23 mouse cellular contexts compared by ENCODE assay signal in the genomic region with DNA sequence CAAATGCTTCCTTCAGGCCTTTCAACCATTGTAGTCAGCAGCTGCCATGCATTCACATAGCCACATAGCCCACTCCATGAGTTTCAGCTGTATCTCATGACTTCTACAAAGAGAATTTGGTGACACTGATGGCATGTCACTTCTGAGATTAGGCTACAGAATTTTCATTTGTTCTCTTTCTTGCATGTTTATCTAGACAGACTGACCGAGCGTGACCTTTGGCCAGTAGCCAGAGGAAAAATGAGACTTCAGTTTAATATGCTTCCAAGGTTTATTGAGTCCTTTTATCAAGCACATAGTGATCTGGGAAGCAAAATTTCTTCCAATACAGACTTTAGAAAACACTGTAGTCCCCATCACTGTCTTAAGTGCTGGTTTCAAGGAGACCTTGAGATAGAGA. TPM values are rescaled to one million over a fixed set of nuclear protein-coding genes. Genes with fewer than 3 reads are reported as not detected.
DNase-seq lines count a peak whose midpoint lies in the region; ATAC-seq and TF ChIP-seq lines count a peak whose summit lies in the region.
"Had no signal": no experiment of that assay in that cellular context is flagged by ENCODE, and none has a peak within 500 bp of the region (broad histone marks: within the 10 kb centered on the region; RNA-seq: fewer than 3 reads in every experiment).

No protein-coding gene starts in this region.

- H3K79me2 ChIP-seq in liver, adult 2 months (ENCODE audit: control insufficient read depth, insufficient read depth, low read length) = no peaks in the 10 kb centered on the region

- DNase-seq in adrenal gland, adult (ENCODE audit: inconsistent age in 2 of 2, low spot score in 1 of 2) = peak; percentile 3 to 60
- DNase-seq in adrenal gland, postnatal 25 days = no peak
- peak; percentile 6 for DNase-seq in liver, adult 2 months (ENCODE audit: extremely low read depth, low read depth, low spot score)
- no peak for DNase-seq in liver, embryonic 11.5 days (ENCODE audit: low spot score)
- peak; percentile 6 for DNase-seq in lung, postnatal 36 days
- no peak for DNase-seq in lung, adult 18-20 months
- DNase-seq in embryonic facial prominence, embryonic 10.5 days (ENCODE audit: low spot score) = no peak
- DNase-seq: B cell, adult 2 months; cerebellum, adult 11-12 months; cerebellum, adult 9-10 months; cerebellum, postnatal 25 days; gastrocnemius, postnatal 10 days; heart, adult 18-20 months; heart, postnatal 10 days; heart, postnatal 4 days had no signal

- no peaks in the 10 kb centered on the region for H3K4me1 ChIP-seq in liver, adult 2 months (ENCODE audit: control insufficient read depth, insufficient read depth, low read length)
- no peaks in the 10 kb centered on the region for H3K4me1 ChIP-seq in liver, embryonic 11.5 days (replicated peaks; ENCODE audit: control insufficient read depth, insufficient read depth, low read length)
- no peaks in the 10 kb centered on the region for H3K4me1 ChIP-seq in embryonic facial prominence, embryonic 10.5 days
- H3K4me1 ChIP-seq: embryonic facial prominence, embryonic 13.5 days; forebrain, embryonic 12.5 days; heart, embryonic 10.5 days; hindbrain, embryonic 12.5 days had no signal

- TF ChIP-seq CTCF in liver, adult 2 months (IDR thresholded peaks at IDR 0.05; ENCODE audit: low read depth, low read length) = no peak

- WGBS in liver, adult 2 months = 19% methylated on average over 2 of the region's 2 CpGs
- WGBS in liver, embryonic 11.5 days = 81% methylated on average over 2 of the region's 2 CpGs
- 84% methylated on average over 2 of the region's 2 CpGs for WGBS in embryonic facial prominence, embryonic 10.5 days

- no peaks in the 10 kb centered on the region for H3K36me3 ChIP-seq in liver, adult 2 months (ENCODE audit: control insufficient read depth, insufficient read depth, low read length)
- H3K36me3 ChIP-seq in liver, embryonic 11.5 days (ENCODE audit: control insufficient read depth, insufficient read depth, low read length) = no peaks in the 10 kb centered on the region
- no peaks in the 10 kb centered on the region for H3K36me3 ChIP-seq in embryonic facial prominence, embryonic 10.5 days (replicated peaks)
- H3K36me3 ChIP-seq: embryonic facial prominence, embryonic 13.5 days; forebrain, embryonic 12.5 days; heart, embryonic 10.5 days; hindbrain, embryonic 12.5 days had no signal

- no peak overlapping the region for H3K4me3 ChIP-seq in liver, adult 2 months (ENCODE audit: insufficient read depth, low read depth, low read length)
- H3K4me3 ChIP-seq in liver, embryonic 11.5 days (ENCODE audit: low read depth, low read length) = no peak overlapping the region
- H3K4me3 ChIP-seq in embryonic facial prominence, embryonic 10.5 days = no peak overlapping the region
- H3K4me3 ChIP-seq: embryonic facial prominence, embryonic 13.5 days; forebrain, embryonic 12.5 days; heart, embryonic 10.5 days; hindbrain, embryonic 12.5 days had no signal

- no peak for TF ChIP-seq POLR2A in liver, adult 2 months (IDR thresholded peaks at IDR 0.05; ENCODE audit: extremely low read depth, insufficient read depth, low read length)

- no peaks in the 10 kb centered on the region for H3K27me3 ChIP-seq in liver, adult 2 months (ENCODE audit: control insufficient read depth, insufficient read depth, low read length)
- H3K27me3 ChIP-seq in liver, embryonic 11.5 days (replicated peaks; ENCODE audit: control insufficient read depth, insufficient read depth, low read length) = no peaks in the 10 kb centered on the region
- H3K27me3 ChIP-seq in embryonic facial prominence, embryonic 10.5 days (replicated peaks; ENCODE audit: low read depth, poor library complexity, severe bottlenecking) = no peaks in the 10 kb centered on the region
- H3K27me3 ChIP-seq: embryonic facial prominence, embryonic 13.5 days; forebrain, embryonic 12.5 days; hindbrain, embryonic 12.5 days had no signal

- no peak overlapping the region for H3K27ac ChIP-seq in liver, adult 2 months (replicated peaks; ENCODE audit: insufficient read depth, low read depth, low read length)
- H3K27ac ChIP-seq in liver, embryonic 11.5 days (ENCODE audit: low read depth, low read length) = no peak overlapping the region
- no peak overlapping the region for H3K27ac ChIP-seq in embryonic facial prominence, embryonic 10.5 days (replicated peaks)
- H3K27ac ChIP-seq: embryonic facial prominence, embryonic 13.5 days; forebrain, embryonic 12.5 days; heart, embryonic 10.5 days; hindbrain, embryonic 12.5 days had no signal

- H3K9me3 ChIP-seq in liver, embryonic 11.5 days (ENCODE audit: control insufficient read depth, low read length) = no peaks in the 10 kb centered on the region
- H3K9me3 ChIP-seq in embryonic facial prominence, embryonic 10.5 days = no peaks in the 10 kb centered on the region
- H3K9me3 ChIP-seq: embryonic facial prominence, embryonic 13.5 days; forebrain, embryonic 12.5 days; heart, embryonic 10.5 days; hindbrain, embryonic 12.5 days had no signal

- H3K4me2 ChIP-seq in liver, embryonic 11.5 days = no peak overlapping the region
- H3K4me2 ChIP-seq: embryonic facial prominence, embryonic 13.5 days; forebrain, embryonic 12.5 days; hindbrain, embryonic 12.5 days had no signal

- H3K9ac ChIP-seq in liver, adult 2 months (ENCODE audit: low read depth, low read length) = no peak overlapping the region
- no peak overlapping the region for H3K9ac ChIP-seq in liver, embryonic 11.5 days (ENCODE audit: low read depth, low read length)
- H3K9ac ChIP-seq: embryonic facial prominence, embryonic 13.5 days; forebrain, embryonic 12.5 days; hindbrain, embryonic 12.5 days had no signal

- no peak for ATAC-seq in liver, embryonic 11.5 days (replicated peaks; ENCODE audit: low FRiP score)
- ATAC-seq: forebrain, embryonic 16.5 days; hindbrain, embryonic 16.5 days; inflammation-experienced regulatory T-cells, adult 6 months had no signal

RNA-seq across cellular contexts. Expression of gene Rragb, which starts 42.4 kb away (rescaled TPM):
- total RNA-seq in adrenal gland, postnatal 25 days (2021) = 5.2 and 10.4 TPM in 2 replicates
- total RNA-seq in liver, adult 2 months (2014; rRNA removed) = 0.47 and 0.83 TPM in 2 replicates
- 0.24 and 0.50 TPM in 2 replicates for polyA plus RNA-seq in liver, adult 2 months (2012; rRNA removed)
- polyA plus RNA-seq in liver, embryonic 11.5 days (2014; fragmentation: Nextera tagmentation; extraction: Ambion mirVana) = 0.84 and 1.3 TPM in 2 replicates
- polyA plus RNA-seq in embryonic facial prominence, embryonic 10.5 days (2016; fragmentation: Nextera tagmentation; extraction: Ambion mirVana) = 5.4 and 5.9 TPM in 2 replicates
- total RNA-seq: MEL had no signal

RNA-seq across cellular contexts. Expression of gene Klf8, which starts 55.0 kb away (rescaled TPM):
- 1.0 and 1.9 TPM in 2 replicates for total RNA-seq in adrenal gland, postnatal 25 days (2021)
- under 0.01 TPM in 1 of 2 replicates, not detected in the other for total RNA-seq in liver, adult 2 months (2014; rRNA removed)
- not detected in 2 replicates for polyA plus RNA-seq in liver, adult 2 months (2012; rRNA removed)
- polyA plus RNA-seq in liver, embryonic 11.5 days (2014; fragmentation: Nextera tagmentation; extraction: Ambion mirVana) = 0.56 and 0.70 TPM in 2 replicates
- 0.77 and 1.1 TPM in 2 replicates for polyA plus RNA-seq in embryonic facial prominence, embryonic 10.5 days (2016; fragmentation: Nextera tagmentation; extraction: Ambion mirVana)
- total RNA-seq: MEL had no signal

Comparison
In these comparisons a context has a peak if more than half of its experiments do, and no peak if none do; other contexts are left out.
1. DNase-seq: peak in adrenal gland, adult (2 of 2), liver, adult 2 months (single experiment) and lung, postnatal 36 days (single experiment); none in adrenal gland, postnatal 25 days (single experiment), liver, embryonic 11.5 days (single experiment), lung, adult 18-20 months (0 of 2) and embryonic facial prominence, embryonic 10.5 days (single experiment).